Mouse (Mus musculus) heart, embryonic 16.5 days (tissue): ENCODE results near the gene Ece1. TPM values are rescaled to one million over a fixed set of nuclear protein-coding genes. Genes with fewer than 3 reads are reported as not detected.
A peak's percentile ranks its signal among the peaks of the same experiment; 100 is the strongest.

Experiments used
- ATAC-seq: fragments of 200-750 bp; cut with Nextera tagmentation; replicated peaks from 2 replicates; pipeline ENCODE4 v1.8.0; 2017; ENCODE audit warnings: moderate number of reproducible peaks; ENCODE audit not compliant: insufficient read depth, low FRiP score; ENCODE audit errors: extremely low read depth
- H3K27ac ChIP-seq: fragments of 300-500 bp; sonication (generic); 2 replicates; pipeline ENCODE4 v1.5.1; 2014; ENCODE audit warnings: mild to moderate bottlenecking, low read length, control low read depth, moderate library complexity
- H3K27me3 ChIP-seq: fragments of 300-500 bp; sonication (generic); 2 replicates; pipeline ENCODE4 v1.6.1; 2014; ENCODE audit warnings: low read length, mixed read lengths; ENCODE audit not compliant: control insufficient read depth, insufficient read depth
- H3K36me3 ChIP-seq: fragments of 300-500 bp; sonication (generic); 2 replicates; pipeline ENCODE4 v1.6.1; 2014; ENCODE audit not compliant: control insufficient read depth, insufficient read depth
- H3K4me1 ChIP-seq: fragments of 300-500 bp; sonication (generic); 2 replicates; pipeline ENCODE4 v1.6.1; 2014; ENCODE audit warnings: low read length, mixed read lengths; ENCODE audit not compliant: control insufficient read depth, insufficient read depth
- H3K4me2 ChIP-seq: fragments of 300-500 bp; sonication (generic); 2 replicates; pipeline ENCODE4 v1.6.1; 2014; ENCODE audit warnings: low read depth, mild to moderate bottlenecking, control low read depth, low read length
- H3K4me3 ChIP-seq: fragments of 300-500 bp; sonication (generic); 2 replicates; pipeline ENCODE4 v1.5.1; 2014; ENCODE audit warnings: mild to moderate bottlenecking, control low read depth, low read length
- H3K9ac ChIP-seq: fragments of 300-500 bp; sonication (generic); 2 replicates; pipeline ENCODE4 v1.6.1; 2014; ENCODE audit warnings: low read length, control low read depth
- H3K9me3 ChIP-seq: fragments of 300-500 bp; sonication (generic); replicated peaks from 2 replicates; pipeline ENCODE4 v1.6.1; 2016; ENCODE audit warnings: low read length; ENCODE audit not compliant: control insufficient read depth
- whole genome bisulfite sequencing: fragments of 180-500 bp; shearing (Covaris S2); extraction: QIAGEN DNeasy Blood & Tissue Kit; methylation state at CpG from one replicate; pipeline ENCODE4 v1.1.7; 2014; 5-methylcytosine and 5-hydroxymethylcytosine counted together
- polyA plus RNA-seq: library from polyadenylated mRNA; unstranded; fragments of >200 nt; fragmentation: Nextera tagmentation; extraction: Ambion mirVana; gene quantifications from 2 replicates; pipeline ENCODE4 v1.2.1, GENCODE M21; 2015

Ece1 gene
- polyA plus RNA-seq, 1 experiment from 2014 or later: 69.2 TPM

DNA sequence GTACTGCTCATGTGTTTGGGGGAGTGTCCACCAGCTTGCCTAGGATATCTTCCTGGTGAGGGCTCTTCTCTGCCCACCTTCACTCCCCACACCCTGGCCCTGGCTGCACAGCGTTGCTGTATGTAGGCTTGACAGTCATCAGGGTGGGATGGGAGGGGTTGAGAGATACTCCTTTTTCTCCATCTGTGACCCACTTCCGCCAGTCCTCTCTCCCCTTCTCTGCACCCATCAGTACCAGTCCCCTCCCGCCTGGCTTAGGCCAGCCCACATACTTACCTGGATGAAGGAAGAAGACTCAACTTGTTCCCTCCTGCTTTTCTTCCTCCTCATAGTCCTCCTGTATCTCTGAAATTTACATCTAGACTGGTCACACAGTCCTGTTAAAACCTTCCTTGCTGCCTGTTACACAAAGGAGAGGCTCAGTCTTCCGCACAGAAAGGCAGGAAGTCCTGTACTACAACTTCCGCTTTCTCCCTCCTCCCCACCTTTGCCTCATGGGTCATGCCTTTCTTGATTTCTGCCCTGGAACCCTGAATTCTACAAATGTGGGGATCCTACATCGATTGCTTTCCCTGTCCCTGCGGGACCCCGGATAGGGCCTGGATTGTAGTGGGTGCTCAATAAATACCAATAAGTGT, 21.6 kb downstream of the Ece1 start:
- Histone ChIP-seq H3K9me3 (no peaks in the 10 kb centered on the region), H3K4me2 (no peak overlapping the region), H3K4me1 (peaks cover 7% of the 10 kb centered on the region; the same call in 1 of the 2 replicates), H3K36me3 (no peaks in the 10 kb centered on the region), H3K27me3 (no peaks in the 10 kb centered on the region), H3K9ac (no peak overlapping the region), H3K4me3 (peak overlapping the region; percentile 7; the same call in 1 of the 2 replicates), H3K27ac (no peak overlapping the region)
- 70% methylated on average over 8 of the region's 8 CpGs for WGBS
- ATAC-seq: no peak

DNA sequence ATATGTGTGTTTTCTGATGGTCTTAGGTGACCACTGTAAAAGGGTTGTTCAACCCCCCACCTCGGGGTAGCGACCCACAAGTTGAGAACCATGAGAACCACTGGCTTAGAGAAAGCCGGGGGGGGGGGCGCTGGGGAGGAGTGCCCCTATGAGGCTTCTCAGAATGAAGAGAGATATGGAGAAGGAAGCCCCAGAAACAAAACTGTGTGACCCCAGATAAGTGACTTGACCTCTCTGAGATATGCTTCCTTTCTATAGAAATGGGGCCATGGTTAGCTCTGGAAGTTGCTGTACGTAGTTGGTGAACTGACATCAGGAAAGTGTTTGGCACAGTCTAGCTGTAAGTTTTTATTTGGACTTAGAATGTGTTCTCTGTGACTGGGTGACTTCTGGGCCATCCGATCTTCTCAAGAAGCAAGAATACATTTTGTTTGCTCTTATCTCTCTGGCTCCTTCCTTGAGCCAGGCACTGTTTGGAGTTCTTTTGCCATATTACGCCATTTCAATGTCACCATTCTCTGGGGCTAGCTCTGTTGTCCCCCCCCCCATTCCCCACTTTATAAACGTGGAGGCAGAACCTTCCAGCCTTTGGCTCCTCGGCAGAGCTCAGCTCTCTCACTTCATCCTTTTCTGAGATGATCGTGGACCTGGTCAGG, 25.4 kb downstream of the Ece1 start:
- Histone ChIP-seq H3K4me1 (peaks cover 9% of the 10 kb centered on the region; the same call in 1 of the 2 replicates), H3K4me3 (no peak overlapping the region), H3K9ac (no peak overlapping the region), H3K9me3 (no peaks in the 10 kb centered on the region), H3K27me3 (no peaks in the 10 kb centered on the region), H3K36me3 (no peaks in the 10 kb centered on the region), H3K27ac (no peak overlapping the region), H3K4me2 (no peak overlapping the region)
- 59% methylated on average over 10 of the region's 10 CpGs for WGBS
- no peak for ATAC-seq

DNA sequence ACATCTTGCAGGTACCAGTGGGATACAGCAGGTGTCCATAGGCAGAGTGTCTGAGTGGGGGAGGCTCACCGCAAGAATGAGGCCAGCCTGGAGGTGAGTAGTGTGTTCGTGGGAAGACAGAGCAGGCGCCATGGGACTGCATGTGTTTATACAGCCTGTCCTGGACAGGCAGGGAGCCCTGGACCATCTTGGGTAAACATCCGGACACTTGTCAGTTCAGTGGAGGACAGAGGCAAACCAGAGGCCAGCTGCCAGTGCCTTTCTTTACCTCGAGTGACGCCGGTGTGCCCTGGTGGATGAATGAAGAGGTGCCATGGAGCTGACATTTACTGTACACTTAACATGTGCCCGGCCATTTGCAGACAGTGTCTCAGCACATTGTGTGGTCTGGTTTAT, 26.0 kb downstream of the Ece1 start:
- H3K27me3 ChIP-seq: no peaks in the 10 kb centered on the region
- 51% methylated on average over 8 of the region's 8 CpGs for WGBS
- 0 out of 2 replicates have a peak, but pooled peaks have one; percentile 46 for ATAC-seq
- no peaks in the 10 kb centered on the region for H3K9me3 ChIP-seq
- peaks cover 7% of the 10 kb centered on the region; the same call in 1 of the 2 replicates for H3K4me1 ChIP-seq
- no peaks in the 10 kb centered on the region for H3K36me3 ChIP-seq
- H3K9ac ChIP-seq: no peak overlapping the region
- no peak overlapping the region for H3K4me2 ChIP-seq
- H3K27ac ChIP-seq: no peak overlapping the region
- no peak overlapping the region for H3K4me3 ChIP-seq

DNA sequence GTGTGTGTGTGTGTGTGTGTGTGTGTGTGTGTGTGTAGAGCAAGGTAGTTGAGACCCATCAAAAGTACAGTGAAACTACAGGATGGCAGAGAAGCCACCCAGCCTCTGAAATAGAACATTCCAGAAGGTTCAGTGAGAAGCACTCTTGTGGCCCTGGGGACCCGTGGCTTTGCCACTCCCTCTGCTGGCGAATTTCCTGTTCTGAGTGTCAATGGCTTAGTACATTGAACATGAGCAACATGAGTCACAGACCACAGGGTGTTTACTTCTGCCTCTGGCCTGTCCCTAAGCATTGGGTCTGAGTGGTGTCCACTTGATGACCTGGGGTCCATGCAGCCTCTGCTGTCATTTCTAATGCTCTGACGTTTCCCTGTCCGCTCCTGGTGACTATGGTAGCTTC, 28.6 kb downstream of the Ece1 start:
- Histone ChIP-seq H3K4me2 (no peak overlapping the region), H3K4me3 (no peak overlapping the region), H3K27me3 (no peaks in the 10 kb centered on the region), H3K4me1 (peaks cover 5% of the 10 kb centered on the region; the same call in 1 of the 2 replicates), H3K9ac (no peak overlapping the region), H3K36me3 (no peaks in the 10 kb centered on the region), H3K9me3 (no peaks in the 10 kb centered on the region), H3K27ac (no peak overlapping the region)
- ATAC-seq: no peak
- WGBS: 55% methylated on average over 4 of the region's 4 CpGs

DNA sequence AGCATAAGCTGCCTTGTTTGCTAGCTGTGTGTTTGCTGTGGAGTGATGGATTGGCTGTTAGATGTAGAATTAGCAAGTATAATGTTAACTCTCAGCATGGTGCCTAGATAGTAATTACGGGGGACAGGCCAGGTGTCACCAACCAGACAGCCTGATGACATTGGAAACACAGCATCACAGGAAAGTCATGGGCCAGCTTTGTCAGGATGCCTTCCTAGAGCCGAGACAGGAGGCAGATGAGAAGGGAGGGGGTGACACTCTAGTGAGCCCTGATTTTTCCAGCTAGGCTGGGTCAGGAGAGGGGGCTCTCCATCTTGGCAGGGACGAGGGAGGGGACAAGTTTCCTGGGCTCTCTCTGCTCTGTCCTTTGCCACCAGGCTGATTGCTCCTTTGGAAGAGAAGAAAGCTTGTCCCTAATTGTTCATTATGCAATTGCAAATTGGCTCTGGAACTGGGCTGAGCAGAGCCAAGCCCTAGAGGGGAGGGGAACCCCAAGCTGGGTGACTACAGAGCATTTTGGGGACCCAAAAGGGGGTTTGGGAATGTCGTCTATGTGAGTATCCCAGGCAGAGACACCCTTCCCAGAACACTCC, 29.6 kb downstream of the Ece1 start:
- Histone ChIP-seq H3K27ac (no peak overlapping the region), H3K4me3 (no peak overlapping the region), H3K36me3 (no peaks in the 10 kb centered on the region), H3K9me3 (no peaks in the 10 kb centered on the region), H3K27me3 (no peaks in the 10 kb centered on the region), H3K4me1 (peaks cover 10% of the 10 kb centered on the region), H3K4me2 (no peak overlapping the region), H3K9ac (no peak overlapping the region)
- no peak for ATAC-seq
- 49% methylated on average over 4 of the region's 4 CpGs for WGBS

DNA sequence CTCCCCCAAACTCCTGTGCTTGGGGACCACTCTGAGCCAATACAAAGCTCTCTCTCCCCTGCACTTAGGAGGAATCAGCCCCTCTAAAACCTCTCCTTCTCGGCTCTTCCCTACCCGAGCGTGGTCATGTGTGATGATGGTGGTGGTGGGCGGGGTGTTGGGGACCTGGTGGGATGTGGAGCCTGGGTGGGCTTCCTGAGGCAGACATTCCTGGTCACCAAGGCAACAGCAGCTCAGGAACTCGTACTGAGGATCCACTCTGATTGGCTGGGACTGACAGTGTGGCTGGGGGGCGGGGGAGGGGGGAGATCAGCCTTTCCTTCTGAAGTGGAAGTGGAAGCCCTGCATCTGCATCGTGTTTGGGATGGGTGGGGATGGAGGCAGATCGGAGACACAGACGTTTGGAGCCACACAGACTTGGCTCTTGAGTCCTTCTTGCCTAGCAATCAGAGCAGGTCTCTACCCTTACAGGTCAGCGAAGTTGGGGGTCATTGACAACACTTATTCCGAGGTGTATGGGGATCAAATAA, 30.7 kb downstream of the Ece1 start:
- ATAC-seq: no peak
- H3K4me2 ChIP-seq: no peak overlapping the region

DNA sequence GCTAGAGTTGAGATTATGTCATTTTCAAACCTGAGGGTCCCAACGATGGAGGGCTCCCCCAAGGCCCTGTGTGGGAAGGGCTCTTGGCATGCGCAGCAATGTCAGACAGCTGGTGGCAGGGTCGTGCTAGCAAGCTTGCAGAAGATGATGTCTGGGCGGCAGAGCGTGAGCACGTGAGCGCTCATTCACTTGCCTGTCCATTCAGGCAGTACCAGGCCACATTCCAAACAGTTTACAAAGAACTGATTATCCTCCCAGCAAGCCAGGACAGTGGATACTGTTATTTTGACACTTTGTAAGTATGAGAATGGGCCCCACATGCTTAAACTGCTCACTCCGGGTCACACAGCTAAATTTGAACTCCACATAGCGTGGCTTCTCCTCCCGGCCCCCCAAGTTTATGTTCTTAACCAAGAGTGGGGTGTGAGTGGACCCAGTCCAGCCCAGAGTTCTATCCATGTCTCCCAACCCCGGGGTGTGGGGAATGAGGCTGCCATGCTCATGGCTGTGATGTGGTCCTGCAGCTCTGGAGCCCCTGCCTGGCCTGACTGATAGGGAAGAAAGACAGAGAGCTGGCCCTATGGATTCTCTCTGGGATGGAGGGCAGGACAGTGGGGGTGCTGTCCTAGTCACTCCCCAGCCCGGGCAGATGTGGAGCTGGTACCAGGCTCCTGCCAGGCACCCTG, 34.7 kb downstream of the Ece1 start:
- H3K27ac ChIP-seq: peak overlapping the region; percentile 74
- peaks cover 24% of the 10 kb centered on the region for H3K4me1 ChIP-seq
- no peaks in the 10 kb centered on the region for H3K9me3 ChIP-seq
- WGBS: 17% methylated on average over 12 of the region's 12 CpGs
- no peaks in the 10 kb centered on the region for H3K36me3 ChIP-seq
- peaks cover 9% of the 10 kb centered on the region for H3K27me3 ChIP-seq
- peak; percentile 45 for ATAC-seq
- H3K4me3 ChIP-seq: no peak overlapping the region
- H3K4me2 ChIP-seq: 0 out of 2 replicates have a peak overlapping the region, but pooled peaks have one; percentile 13
- no peak overlapping the region for H3K9ac ChIP-seq

More for the DNA sequence above, 30.7 kb downstream of the Ece1 start:
- Histone ChIP-seq H3K36me3 (no peaks in the 10 kb centered on the region), H3K27ac (no peak overlapping the region), H3K9me3 (no peaks in the 10 kb centered on the region), H3K27me3 (no peaks in the 10 kb centered on the region), H3K4me1 (peaks cover 22% of the 10 kb centered on the region), H3K4me3 (no peak overlapping the region), H3K9ac (no peak overlapping the region)
- WGBS: 27% methylated on average over 11 of the region's 11 CpGs

DNA sequence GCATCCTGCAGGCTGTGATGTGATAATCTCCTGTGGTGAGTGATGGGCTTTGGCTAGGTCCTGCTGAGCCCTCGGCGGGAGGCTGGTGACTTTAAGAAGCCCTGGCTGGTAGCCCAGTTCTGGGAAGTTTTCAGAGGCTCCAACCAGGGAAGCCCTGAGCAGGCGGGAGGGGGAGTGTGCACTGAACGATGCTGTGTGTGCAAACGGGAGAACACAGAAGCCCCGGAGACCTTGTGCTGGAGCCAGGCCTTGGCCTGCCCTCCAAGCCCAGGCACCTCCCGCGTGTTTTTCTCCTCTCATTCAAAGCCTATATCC, 35.2 kb downstream of the Ece1 start:
- peak; percentile 65 for ATAC-seq
- WGBS: 6% methylated on average over 8 of the region's 8 CpGs
- Histone ChIP-seq H3K4me3 (no peak overlapping the region), H3K4me2 (0 out of 2 replicates have a peak overlapping the region, but pooled peaks have one; percentile 13), H3K36me3 (no peaks in the 10 kb centered on the region), H3K9me3 (no peaks in the 10 kb centered on the region), H3K4me1 (peaks cover 22% of the 10 kb centered on the region), H3K9ac (peak overlapping the region; percentile 26; the same call in 1 of the 2 replicates), H3K27ac (peak overlapping the region; percentile 74), H3K27me3 (peaks cover 9% of the 10 kb centered on the region)
